Mouse (Mus musculus) forebrain, embryonic 12.5 days (tissue): Measurements from ENCODE around the gene Gabrd. TPM values are rescaled to one million over a fixed set of nuclear protein-coding genes. Genes with fewer than 3 reads are reported as not detected.

ENCODE experiments used
- ATAC-seq: fragments of 200-750 bp; cut with Nextera tagmentation; 2 replicates; pipeline ENCODE4 v1.8.0; 2017; ENCODE audit warnings: moderate TSS enrichment; ENCODE audit not compliant: low FRiP score
- H3K27ac ChIP-seq: fragments of 300-500 bp; sonication (generic); 2 replicates; pipeline ENCODE4 v1.5.1; 2016; ENCODE audit warnings: mild to moderate bottlenecking
- H3K27me3 ChIP-seq: fragments of 300-500 bp; sonication (generic); 2 replicates; pipeline ENCODE4 v1.6.1; 2016; ENCODE audit warnings: mild to moderate bottlenecking
- H3K36me3 ChIP-seq: fragments of 300-500 bp; sonication (generic); replicated peaks from 2 replicates; pipeline ENCODE4 v1.6.1; 2016; ENCODE audit warnings: mild to moderate bottlenecking
- H3K4me1 ChIP-seq: fragments of 300-500 bp; sonication (generic); 2 replicates; pipeline ENCODE4 v1.6.1; 2016
- H3K4me2 ChIP-seq: fragments of 300-500 bp; sonication (generic); 2 replicates; pipeline ENCODE4 v1.6.1; 2016; ENCODE audit warnings: mild to moderate bottlenecking, moderate library complexity
- H3K4me3 ChIP-seq: fragments of 300-500 bp; sonication (generic); replicated peaks from 2 replicates; pipeline ENCODE4 v1.5.1; 2016; ENCODE audit warnings: mild to moderate bottlenecking
- H3K9ac ChIP-seq: fragments of 300-500 bp; sonication (generic); 2 replicates; pipeline ENCODE4 v1.6.1; 2016; ENCODE audit warnings: mild to moderate bottlenecking
- H3K9me3 ChIP-seq: fragments of 300-500 bp; sonication (generic); 2 replicates; pipeline ENCODE4 v1.6.1; 2016
- WGBS: fragments of 180-500 bp; shearing (Covaris S2); methylation state at CpG from one replicate; pipeline ENCODE4 v1.1.7; 2016; 5-methylcytosine and 5-hydroxymethylcytosine counted together
- polyA plus RNA-seq: library from polyadenylated mRNA; unstranded; fragments of >200 nt; fragmentation: Nextera tagmentation; extraction: Ambion mirVana; gene quantifications from 2 replicates; pipeline ENCODE4 v1.2.1, GENCODE M21; 2016

Gabrd gene
- polyA plus RNA-seq, 1 experiment from 2014 or later, result not detected

GRCm38 (mm10) chr4:155371797-155372735, 25.8 kb downstream of the Gabrd start:
- Histone ChIP-seq H3K9me3 (no peaks in the 10 kb centered on the region), H3K4me3 (no peak overlapping the region), H3K27me3 (peaks cover 5% of the 10 kb centered on the region; the same call in 1 of the 2 replicates), H3K4me1 (peaks cover 7% of the 10 kb centered on the region), H3K4me2 (no peak overlapping the region), H3K27ac (no peak overlapping the region), H3K9ac (no peak overlapping the region), H3K36me3 (no peaks in the 10 kb centered on the region)
- no peak for ATAC-seq
- 86% methylated on average over 5 of the region's 5 CpGs for WGBS

GRCm38 (mm10) chr4:155370737-155371715, 26.9 kb downstream of the Gabrd start:
- Histone ChIP-seq H3K4me3 (no peak overlapping the region), H3K4me2 (no peak overlapping the region), H3K27ac (no peak overlapping the region), H3K36me3 (no peaks in the 10 kb centered on the region), H3K9me3 (no peaks in the 10 kb centered on the region), H3K9ac (no peak overlapping the region), H3K27me3 (peaks cover 10% of the 10 kb centered on the region; the same call in 1 of the 2 replicates), H3K4me1 (peaks cover 7% of the 10 kb centered on the region)
- WGBS, result 87% methylated on average over 15 of the region's 15 CpGs
- ATAC-seq, result no peak

- Histone ChIP-seq H3K4me3 (no peak overlapping the region), H3K27ac (no peak overlapping the region), H3K9me3 (no peaks in the 10 kb centered on the region), H3K4me2 (no peak overlapping the region), H3K36me3 (no peaks in the 10 kb centered on the region), H3K27me3 (peaks cover 21% of the 10 kb centered on the region), H3K4me1 (peaks cover 7% of the 10 kb centered on the region), H3K9ac (no peak overlapping the region)
- 23% methylated on average over 12 of the region's 12 CpGs for WGBS
- ATAC-seq, result no peak
These were observed 29.2 kb downstream of the Gabrd start for GRCm38 (mm10) chr4:155368684-155369083.

GRCm38 (mm10) chr4:155367739-155368138, 30.2 kb downstream of the Gabrd start:
- ATAC-seq, result no peak
- Histone ChIP-seq H3K27me3 (peaks cover 30% of the 10 kb centered on the region), H3K4me1 (peaks cover 7% of the 10 kb centered on the region), H3K36me3 (no peaks in the 10 kb centered on the region), H3K4me2 (no peak overlapping the region), H3K27ac (no peak overlapping the region), H3K9me3 (no peaks in the 10 kb centered on the region), H3K4me3 (no peak overlapping the region), H3K9ac (no peak overlapping the region)
- WGBS, result 95% methylated on average over 9 of the region's 9 CpGs

DNA sequence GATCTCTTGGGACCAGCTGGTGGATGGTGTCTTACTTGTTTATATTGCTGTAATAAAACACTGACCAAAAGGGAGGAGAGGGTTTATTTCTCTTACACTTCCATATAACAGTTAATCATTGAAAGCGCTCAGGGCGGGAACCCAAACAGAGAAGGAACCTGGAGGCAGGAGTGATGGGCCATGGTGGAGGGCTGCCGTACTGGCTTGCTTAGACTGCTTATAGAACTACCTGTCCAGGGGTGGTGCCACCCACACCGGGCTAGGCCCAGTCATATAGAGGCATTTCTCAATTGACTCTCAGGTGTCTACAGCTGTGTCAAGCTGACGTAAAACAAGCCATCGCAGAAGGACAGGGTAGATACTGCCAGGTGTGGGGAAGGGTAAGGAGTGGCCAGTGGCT, 31.1 kb downstream of the Gabrd start:
- Histone ChIP-seq H3K27me3 (peaks cover 40% of the 10 kb centered on the region), H3K9me3 (no peaks in the 10 kb centered on the region), H3K27ac (no peak overlapping the region), H3K4me1 (peaks cover 11% of the 10 kb centered on the region), H3K4me2 (no peak overlapping the region), H3K9ac (no peak overlapping the region), H3K4me3 (no peak overlapping the region), H3K36me3 (no peaks in the 10 kb centered on the region)
- no peak for ATAC-seq
- WGBS, result 90% methylated on average over 6 of the region's 6 CpGs

DNA sequence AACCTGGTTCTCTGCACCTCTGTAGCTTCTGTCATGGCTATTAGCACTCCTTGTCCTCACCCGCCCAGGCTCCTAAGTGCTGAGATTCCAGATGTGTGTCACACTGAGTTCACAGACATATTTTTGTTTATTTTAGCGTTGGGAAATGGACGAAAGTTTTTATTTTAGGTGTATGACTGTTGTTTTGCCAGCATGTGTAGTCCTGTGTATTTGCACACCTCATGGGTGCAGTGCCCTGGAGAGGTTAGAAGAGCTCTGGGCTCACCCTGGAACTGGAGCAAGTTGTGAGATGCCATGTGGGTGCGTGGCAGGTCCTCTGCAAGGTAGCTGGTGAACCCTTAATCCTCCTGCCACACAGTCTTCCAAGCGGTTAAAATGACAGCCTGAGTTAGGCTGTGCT, 35.5 kb downstream of the Gabrd start:
- H3K27me3 ChIP-seq, result peaks cover 71% of the 10 kb centered on the region
- no peak overlapping the region for H3K9ac ChIP-seq
- 43% methylated on average over 5 of the region's 5 CpGs for WGBS
- no peak for ATAC-seq
- no peak overlapping the region for H3K4me2 ChIP-seq
- H3K4me1 ChIP-seq, result peaks cover 14% of the 10 kb centered on the region
- H3K4me3 ChIP-seq, result no peak overlapping the region
- no peaks in the 10 kb centered on the region for H3K36me3 ChIP-seq
- H3K9me3 ChIP-seq, result no peaks in the 10 kb centered on the region
- no peak overlapping the region for H3K27ac ChIP-seq

- no peak within 1 kb of the TSS for H3K27ac ChIP-seq
- ATAC-seq, result peak; percentile 86
- H3K9ac ChIP-seq, result no peak within 1 kb of the TSS; the same call in 1 of the 2 replicates
- no peaks in the 10 kb centered on the region for H3K36me3 ChIP-seq
- H3K9me3 ChIP-seq, result no peaks in the 10 kb centered on the region
- peaks cover 14% of the 10 kb centered on the region for H3K4me1 ChIP-seq
- WGBS, result under 1% methylated on average over 50 of the region's 51 CpGs
- H3K4me3 ChIP-seq, result peak within 1 kb of the TSS; percentile 44
- H3K4me2 ChIP-seq, result peak within 1 kb of the TSS; percentile 54
- peaks cover 64% of the 10 kb centered on the region for H3K27me3 ChIP-seq
These were observed 36.6 kb downstream of the Gabrd start, which contains the start of gene Prkcz for GRCm38 (mm10) chr4:155361303-155361791. Gene Prkcz, minus strand, starts transcription at chr4:155361361.

DNA sequence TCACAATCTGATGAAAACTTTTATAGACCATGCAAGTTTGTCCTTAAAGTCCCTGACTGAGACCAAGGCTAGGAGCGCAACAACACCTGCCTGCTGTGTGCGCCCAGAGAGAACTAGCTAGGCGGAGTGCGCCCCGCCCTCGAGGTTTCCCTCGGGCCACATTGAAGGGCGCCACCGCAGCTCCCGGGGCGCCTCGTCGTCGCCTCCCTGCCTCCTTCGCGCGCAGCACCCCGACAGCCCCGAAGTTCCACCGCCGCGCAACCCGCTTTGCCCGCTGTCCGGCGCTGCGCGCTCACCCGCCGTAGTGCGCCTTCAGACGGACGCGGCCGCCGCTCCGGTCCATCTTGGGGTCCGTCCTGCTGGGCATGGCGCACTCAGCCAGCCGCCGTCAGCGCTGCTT, 37.1 kb downstream of the Gabrd start:
- peak; percentile 17; the same call in 1 of the 2 replicates for ATAC-seq

GRCm38 (mm10) chr4:155359560-155360464, 38.1 kb downstream of the Gabrd start:
- Histone ChIP-seq H3K36me3 (no peaks in the 10 kb centered on the region), H3K27ac (no peak overlapping the region), H3K9ac (no peak overlapping the region), H3K4me2 (no peak overlapping the region), H3K9me3 (no peaks in the 10 kb centered on the region), H3K27me3 (peaks cover 61% of the 10 kb centered on the region), H3K4me3 (no peak overlapping the region), H3K4me1 (peaks cover 14% of the 10 kb centered on the region)
- ATAC-seq, result no peak
- WGBS, result 46% methylated on average over 12 of the region's 12 CpGs

More for the DNA sequence above, 37.1 kb downstream of the Gabrd start:
- Histone ChIP-seq H3K4me3 (peak overlapping the region; percentile 44), H3K4me2 (peak overlapping the region; percentile 54), H3K27me3 (peaks cover 64% of the 10 kb centered on the region), H3K36me3 (no peaks in the 10 kb centered on the region), H3K9me3 (no peaks in the 10 kb centered on the region), H3K27ac (no peak overlapping the region), H3K4me1 (peaks cover 14% of the 10 kb centered on the region), H3K9ac (no peak overlapping the region)
- WGBS, result 1% methylated on average over 42 of the region's 42 CpGs

- 54% methylated on average over 2 of the region's 2 CpGs for WGBS
These were observed 40.3 kb downstream of the Gabrd start for GRCm38 (mm10) chr4:155357601-155358000.

GRCm38 (mm10) chr4:155356354-155356753, 41.6 kb downstream of the Gabrd start:
- peaks cover 6% of the 10 kb centered on the region; the same call in 1 of the 2 replicates for H3K4me1 ChIP-seq
- peaks cover 30% of the 10 kb centered on the region for H3K27me3 ChIP-seq
- no peak overlapping the region for H3K4me3 ChIP-seq
- no peaks in the 10 kb centered on the region for H3K9me3 ChIP-seq
- ATAC-seq, result no peak
- H3K9ac ChIP-seq, result no peak overlapping the region
- H3K4me2 ChIP-seq, result no peak overlapping the region
- H3K36me3 ChIP-seq, result no peaks in the 10 kb centered on the region
- no peak overlapping the region for H3K27ac ChIP-seq
- 92% methylated on average over 10 of the region's 10 CpGs for WGBS

More at GRCm38 (mm10) chr4:155357601-155358000, 40.3 kb downstream of the Gabrd start:
- Histone ChIP-seq H3K4me2 (no peak overlapping the region), H3K36me3 (no peaks in the 10 kb centered on the region), H3K4me1 (peaks cover 14% of the 10 kb centered on the region), H3K9ac (no peak overlapping the region), H3K27me3 (peaks cover 42% of the 10 kb centered on the region), H3K4me3 (no peak overlapping the region), H3K9me3 (no peaks in the 10 kb centered on the region), H3K27ac (no peak overlapping the region)
- ATAC-seq, result no peak
